Mouse (Mus musculus) adrenal gland, adult 18-20 months (tissue): ENCODE measurements at regions not wholly inside any gene's neighbourhood (a gene's known extent, or its start where the extent isn't known, plus 50 kb on each side); places are given as distances from the start of the nearest gene placed in this dataset.

Source experiments
- DNase-seq, 2 experiments: peaks; one replicate each; pipeline ENCODE4 v3.0.0; 2021 to 2022; ENCODE audit warnings: low spot score in 2 of 2

DNA sequence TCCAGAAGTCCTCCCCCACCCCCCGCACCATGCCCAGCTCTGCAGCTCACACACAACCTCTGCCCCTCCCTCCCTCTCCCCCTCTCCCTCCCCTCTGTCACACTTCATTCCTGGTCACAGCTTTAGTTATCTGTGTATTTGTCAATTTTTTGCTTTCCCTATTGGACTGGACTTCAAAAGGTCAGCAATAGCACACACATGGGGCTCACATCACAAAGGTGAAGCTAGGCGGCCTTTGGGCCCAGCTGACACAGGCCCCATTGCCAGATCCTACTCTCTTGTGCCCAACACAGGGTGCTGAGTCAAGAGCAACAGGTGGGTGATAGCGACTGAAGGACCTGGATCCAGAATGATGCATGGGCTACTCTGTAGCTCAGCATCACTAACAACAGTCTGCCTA lies 149.0 kb upstream of the Nectin1 start:
- DNase-seq = no peak

DNA sequence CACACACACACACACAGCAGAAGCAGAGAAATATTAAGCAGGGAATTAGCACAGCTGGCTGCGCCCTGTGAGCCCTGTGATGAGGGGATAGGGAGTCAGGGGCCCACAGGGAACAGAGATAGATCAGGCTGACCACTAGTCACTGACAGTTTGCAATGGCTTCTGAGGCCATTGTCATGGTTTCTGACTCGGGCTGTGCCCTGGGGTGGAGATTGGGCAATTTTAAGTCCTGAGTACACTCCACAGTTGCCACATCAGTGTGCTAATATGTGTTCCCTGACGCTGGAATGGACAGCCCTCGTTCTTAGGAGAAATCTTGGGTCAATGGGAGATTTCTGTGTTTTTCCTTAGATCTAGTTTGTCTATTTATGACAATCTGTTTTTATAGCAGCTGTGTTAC lies 148.3 kb upstream of the Nectin1 start:
- DNase-seq = no peak

DNA sequence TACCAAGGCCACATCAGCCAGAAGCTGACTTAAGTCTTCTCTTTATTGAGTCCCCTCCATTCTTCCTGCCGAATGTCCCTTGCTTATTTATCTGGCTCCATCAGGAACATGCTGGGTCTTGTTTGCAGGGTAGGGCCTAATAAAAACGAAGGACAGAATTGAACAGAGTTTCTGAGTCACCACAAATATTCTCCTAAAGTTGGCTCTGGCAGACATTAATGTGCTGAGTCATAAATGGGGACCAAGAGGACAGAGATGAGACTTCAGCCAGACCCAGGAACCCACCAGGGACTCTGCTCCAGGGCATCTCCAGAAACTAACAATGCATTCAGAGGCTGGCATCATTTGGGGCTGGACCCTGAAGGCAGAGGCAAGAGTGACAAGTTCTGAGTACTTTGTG lies 143.4 kb upstream of the Nectin1 start:
- DNase-seq = no peak

DNA sequence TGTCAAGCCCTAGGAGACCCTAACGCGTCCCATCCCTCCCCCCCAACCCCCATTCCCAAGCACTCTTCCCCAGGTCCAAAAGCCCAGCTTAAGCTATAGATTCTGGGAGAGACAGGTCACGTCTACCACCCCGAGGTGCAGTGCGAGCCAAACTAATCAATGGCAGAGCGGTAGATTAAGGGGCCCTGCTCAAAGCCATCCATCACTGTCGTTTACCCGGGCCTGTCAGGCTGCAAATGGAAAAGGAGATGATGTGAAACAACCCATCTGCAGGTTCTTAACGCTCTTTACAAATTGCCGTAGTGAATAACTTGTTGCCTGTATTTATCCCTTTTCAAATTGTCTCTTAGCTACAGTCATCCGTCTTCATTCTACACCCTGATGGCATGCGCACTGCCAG lies 126.2 kb upstream of the Nectin1 start:
- no peak for DNase-seq

DNA sequence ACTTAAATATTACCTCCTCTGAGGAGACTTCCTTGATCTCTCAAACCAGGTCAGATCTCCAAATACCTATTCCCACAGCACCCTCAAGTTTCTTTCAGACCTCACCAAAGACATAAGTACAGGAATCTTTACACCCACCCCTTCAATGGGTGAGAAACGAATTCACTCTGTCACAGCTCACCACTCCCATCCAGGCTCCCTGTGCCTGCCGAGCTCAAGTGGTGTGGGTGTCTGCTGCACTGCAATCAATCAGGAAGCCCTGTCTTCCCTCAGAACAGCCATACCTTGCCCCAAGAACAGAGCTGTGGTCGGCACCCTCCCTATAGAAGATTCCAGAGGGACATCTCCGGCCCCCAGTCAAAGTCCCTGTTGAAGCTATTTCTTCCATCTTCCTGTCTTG lies 116.2 kb upstream of the Nectin1 start:
- DNase-seq = no peak

DNA sequence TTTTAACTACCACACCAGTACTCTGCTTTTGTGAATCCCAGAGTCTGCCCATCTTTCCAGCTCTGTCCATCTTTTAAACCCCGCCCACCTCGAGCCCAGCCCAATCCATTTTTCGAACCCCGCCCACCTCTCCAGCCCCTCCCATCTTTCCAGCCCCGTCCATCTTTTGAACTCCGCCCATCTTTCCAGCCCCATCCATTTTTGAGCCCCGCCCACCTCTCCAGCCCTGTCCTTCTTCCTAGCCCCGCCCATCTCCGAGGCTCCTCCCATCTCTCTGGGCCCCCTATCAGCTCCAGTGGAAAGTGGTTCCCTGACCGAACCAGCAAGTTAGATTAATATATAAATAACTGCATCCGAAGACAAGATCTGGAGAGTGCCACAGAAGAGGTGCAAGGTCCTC lies 115.0 kb upstream of the Nectin1 start:
- DNase-seq = no peak

DNA sequence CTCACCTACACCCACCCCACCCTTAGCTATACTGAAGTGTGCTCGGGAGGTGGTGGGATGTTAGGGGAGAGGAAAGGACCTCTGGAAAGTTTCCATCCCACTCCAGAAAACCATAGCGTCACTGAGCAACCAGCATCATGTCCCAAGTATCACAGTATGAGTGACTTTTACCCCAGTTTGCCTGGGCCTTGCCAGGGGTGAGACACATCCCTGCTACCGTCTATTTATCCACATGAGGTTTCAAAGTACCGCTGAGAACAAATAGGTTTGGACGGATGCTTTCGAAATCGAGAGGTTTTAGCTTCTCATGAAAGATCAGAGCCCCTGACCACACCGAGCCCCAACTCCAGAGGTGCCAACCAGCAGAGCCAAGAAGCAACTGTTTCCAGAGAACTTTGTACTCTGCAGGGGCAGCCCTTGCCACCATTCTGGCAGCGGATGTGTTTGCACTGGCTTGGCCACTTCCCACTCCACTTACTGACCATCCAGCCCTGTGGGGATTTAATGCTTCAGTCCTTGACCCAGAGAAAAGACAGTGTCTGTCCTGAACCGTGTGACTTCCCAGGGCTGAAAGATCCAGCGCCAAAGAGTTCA lies 107.3 kb upstream of the Nectin1 start:
- DNase-seq = no peak

DNA sequence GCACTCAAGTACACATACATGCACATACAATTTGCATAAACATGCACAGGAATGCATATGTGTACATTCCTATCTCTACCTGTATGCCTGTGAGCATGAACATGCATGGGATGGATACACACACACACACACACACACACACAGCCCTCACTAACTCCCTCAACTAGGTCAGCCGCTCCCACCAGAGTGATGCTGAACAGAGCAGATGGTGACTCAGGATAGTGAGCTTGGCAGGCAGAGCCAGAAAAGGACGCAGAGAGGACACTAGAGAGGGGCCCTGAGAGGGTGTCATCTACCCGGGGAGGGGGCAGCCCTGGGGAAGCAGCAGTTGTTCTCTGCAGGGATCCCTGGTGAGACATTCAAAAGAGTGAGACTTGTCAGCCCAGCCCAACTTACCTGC lies 85.6 kb upstream of the Nectin1 start:
- no peak for DNase-seq

DNA sequence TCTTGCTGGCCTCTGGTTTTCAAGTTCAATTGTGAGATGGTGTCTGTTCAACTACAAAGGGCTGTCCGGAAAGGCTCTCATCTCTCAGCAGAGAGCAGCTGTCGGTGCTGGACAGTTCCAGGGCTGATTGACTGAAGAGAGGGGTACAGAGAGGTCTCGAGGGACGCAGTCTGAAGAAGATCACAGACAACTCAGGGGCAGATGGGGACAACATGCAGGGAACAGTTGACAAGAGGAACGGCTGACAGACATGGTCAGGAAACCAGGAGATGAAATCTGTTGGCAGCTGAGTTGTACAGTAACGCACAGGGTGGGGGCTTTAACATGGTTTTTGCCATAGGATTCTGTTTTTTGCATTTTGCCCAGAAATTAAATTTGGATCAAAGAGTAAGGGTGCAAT lies 84.5 kb upstream of the Nectin1 start:
- no peak for DNase-seq

DNA sequence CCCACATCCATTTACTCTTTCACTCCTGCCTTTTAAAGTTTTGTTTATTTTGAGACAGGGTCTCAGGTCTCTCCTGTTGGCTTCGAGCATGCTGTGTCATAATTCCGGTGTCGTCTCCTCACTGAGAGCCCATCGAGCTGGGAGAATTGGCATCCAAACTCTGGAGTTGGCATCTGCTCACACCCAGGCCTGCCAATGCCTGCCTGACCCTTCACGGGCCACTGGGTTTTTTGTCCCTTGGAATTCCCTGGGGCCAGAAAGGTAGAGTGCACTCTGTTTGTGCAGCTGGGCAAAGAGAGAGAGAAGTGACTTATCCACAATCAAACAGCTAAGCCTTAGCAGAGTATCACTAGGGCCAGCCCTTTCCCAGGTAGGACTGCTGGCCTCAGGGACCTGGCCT lies 83.6 kb upstream of the Nectin1 start:
- DNase-seq = no peak

DNA sequence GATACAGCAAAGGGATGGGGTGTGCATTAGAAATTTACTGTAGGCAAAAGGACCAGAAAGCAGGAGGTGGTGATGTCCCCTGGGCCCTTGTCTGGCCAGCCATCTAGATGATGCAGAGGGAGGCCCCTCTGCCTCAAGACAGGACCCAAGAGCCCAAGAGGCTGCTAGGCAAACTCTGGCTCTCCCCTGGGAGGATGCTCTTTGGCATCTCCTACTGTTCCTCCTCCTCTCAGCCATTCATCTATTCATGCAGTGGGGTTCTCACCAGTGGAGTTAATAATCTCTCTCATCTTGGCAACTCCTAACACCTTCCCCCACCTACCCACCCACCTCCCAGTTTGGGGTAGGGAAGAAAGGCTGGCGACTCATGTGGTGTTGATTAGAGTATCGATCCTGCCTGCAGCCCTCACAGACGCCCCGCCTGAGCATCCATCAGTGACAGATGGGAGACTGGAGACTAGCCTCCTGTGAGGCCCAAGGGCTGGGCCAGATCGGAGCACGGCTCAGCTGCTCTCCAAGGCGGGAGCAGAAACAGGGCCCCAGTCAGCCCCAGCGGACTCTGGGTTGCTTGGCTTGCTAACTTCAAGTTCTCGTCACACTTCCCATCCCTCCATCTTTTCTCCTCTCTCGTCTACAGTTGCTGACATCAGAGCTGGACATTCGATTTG lies 82.8 kb upstream of the Nectin1 start:
- DNase-seq = no peak

DNA sequence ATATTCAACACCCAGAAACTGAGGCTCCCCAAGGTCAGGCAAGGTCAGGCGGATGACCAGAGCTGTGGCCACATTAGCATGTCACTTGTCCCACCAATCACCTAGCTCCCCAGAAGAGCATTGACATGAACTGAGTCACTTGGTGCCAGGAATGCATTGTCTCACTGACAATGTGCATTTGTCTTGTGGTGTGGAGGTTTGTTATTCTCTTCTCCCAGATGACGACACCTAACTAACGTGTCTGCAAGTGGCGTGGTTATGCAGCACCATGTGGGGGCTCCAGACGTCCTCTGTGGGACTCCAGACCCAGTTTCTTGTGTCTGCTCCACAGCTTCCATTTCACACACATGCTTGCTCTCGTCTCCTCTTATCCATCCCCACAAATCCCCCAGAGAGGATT lies 82.1 kb upstream of the Nectin1 start:
- no peak for DNase-seq

DNA sequence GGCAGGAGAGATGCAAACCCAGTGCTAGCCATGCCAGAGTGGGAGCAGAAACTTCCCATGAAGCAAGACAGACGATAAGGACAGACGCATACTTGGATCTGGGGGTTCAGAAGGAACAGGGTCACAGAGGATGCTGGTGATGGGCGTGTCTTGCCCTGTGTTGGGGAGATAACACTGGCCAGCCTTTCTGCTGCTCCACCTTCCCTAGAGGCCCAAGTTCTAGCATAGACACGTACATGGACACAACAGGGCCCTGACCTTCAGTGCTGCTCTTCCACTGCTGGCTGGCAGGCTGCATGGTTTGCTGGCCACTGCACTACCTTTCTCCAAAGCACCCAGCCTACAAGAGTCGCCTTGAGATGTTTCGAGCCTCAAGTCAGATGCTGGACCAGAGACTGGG lies 76.4 kb upstream of the Nectin1 start:
- no peak for DNase-seq

DNA sequence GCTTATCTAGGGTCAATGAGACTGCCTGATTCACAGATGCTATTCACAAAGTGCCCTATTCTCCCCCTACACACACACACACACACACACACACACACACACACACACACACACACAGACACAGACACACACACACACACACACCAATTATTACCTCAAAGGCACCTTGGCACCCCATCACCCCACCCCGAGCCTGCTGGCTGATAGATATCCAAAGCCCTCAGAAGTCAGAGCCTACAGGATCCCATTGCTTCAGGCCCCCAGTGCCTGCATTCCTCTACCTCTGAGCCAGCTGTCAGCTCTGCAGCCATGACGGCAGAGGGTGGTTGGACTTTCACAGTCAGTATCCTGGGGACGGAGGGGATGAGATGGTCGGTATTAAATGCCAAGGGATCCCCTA lies 75.8 kb upstream of the Nectin1 start:
- no peak for DNase-seq

DNA sequence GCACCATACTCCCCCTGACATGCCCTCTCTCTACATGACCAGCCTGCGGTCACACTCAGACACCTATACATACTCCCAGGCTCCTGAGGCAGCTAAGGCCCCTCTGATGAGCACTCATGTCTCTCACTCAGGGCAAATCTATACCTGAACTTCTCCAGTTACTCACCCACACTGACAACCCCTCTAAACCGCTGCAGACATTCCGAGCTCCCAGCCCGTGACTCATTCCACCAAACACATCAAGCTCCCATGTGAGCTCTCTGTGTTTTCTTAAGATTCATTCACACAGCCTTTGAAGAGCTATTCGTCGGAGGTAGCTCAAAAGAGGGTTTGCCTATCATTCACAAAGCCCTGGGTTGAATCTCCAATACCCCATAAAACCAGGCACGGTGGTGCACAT lies 75.1 kb upstream of the Nectin1 start:
- no peak for DNase-seq

DNA sequence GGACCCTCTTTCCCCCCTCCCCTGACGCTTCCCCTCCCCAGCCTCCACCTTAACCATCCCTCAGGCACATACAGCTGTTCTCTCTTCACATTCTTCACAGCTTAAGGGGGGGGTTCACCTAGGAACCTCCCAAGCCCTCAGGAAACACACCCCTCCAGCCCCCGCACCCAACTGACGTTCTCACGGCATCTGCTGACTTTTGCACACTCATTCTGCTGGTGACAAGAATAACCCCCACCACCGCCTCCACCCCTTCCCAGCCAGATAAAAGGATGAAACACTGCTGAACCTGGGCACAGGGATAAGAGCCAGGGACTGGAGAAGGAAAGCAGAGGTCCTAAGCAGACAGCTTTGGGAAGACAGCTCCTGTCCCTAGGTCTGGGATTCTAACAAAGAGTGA lies 73.2 kb upstream of the Nectin1 start:
- no peak for DNase-seq

DNA sequence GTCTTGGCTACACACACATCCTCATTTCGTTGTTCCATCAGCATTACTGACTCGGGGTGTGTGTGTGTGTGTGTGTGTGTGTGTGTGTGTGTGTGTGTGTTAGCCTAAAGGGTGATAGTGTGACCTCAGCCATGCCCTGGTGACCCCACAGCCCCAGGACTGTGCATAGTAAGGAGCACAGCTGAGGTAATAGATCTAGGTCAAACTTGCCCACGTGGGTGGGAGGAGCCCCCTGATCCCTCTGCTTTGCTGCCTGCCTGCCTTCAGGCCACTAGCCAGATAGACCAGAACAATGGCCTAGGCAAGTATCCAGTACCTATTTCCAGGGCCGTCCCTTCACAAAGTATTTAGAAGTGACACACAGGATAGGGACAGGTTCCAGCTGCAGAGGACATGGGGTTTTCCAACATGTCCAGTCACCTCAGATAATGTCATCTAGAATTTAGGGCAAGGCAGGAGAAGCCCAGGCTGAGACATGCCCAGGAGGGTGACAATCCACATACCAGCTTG lies 70.6 kb upstream of the Nectin1 start:
- no peak for DNase-seq

DNA sequence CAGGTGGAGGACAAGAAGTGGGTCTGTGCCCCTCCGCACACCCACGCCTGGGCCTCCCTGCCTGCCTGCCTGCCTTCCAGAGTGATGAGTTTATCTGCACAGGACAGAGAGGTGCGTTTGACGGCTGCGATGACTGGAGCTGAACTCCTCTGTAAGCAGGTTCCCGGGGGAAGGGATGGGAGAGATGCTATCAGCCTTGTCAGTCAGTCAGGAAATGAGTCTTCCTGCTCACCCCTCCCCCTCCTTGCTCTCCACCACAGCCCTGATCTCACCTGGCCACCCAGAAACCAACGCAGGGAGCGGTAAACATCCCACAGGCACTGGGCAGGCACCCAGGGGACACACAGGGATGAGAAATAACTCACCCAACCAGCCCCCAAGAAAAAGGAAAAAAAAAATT lies 69.5 kb upstream of the Nectin1 start:
- DNase-seq = no peak

DNA sequence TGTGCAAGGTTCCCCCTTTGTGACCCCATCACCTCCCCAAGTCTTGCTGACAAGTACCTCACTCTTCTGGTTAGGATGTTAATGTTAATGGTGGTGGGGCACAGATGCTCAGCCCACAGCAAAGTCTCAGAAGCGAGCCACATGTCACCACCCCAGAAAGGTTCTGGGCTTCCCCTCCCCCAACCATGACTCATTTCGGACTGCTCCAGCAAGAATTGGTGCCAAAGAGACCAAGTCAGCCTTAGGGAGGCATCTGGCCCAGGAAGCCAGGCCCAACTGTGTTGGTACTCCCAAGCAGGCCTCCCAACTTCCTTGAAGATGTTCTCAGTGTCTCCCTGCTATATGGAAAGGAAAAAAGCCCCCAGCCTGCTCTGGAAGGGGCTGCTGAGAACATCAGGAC lies 67.8 kb upstream of the Nectin1 start:
- no peak for DNase-seq

DNA sequence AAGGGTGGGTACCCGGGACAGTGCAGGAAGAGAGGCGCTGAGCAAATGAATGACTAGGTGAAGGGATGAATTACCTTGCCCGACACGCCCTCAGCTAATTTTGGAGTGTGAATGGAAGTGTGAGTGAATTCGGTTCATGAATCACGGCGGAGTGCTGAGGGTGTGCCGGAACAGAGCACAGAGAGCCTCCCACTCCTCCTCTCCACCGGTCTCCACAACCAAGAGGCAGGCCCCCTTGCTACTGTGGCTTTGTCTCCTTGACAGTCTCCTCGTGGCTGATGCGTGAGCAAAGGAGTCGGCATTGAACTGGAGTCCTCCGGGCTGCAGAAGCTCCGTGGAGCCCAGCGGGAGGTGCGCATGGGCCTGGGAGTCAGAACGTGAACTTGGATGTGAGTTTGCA lies 64.5 kb upstream of the Nectin1 start:
- no peak for DNase-seq

DNA sequence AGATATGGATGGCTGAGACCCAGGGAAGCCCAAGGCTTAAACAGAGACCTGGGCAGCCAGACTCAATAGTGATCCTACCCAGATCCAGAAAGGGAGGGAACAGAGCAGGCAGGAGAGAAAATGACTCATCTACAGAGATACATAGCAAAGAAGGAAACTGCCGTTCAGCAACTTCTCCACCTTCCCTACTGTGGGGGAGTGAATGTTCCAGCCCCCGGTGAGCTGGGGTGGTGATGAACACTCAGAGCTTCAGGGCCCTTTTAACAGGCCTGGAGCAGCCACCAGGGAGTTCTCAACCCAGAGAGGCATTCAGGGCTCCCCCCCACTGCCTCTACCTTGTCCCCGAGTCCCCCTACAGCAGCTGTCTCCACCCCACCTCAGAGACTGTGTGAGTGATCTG lies 62.5 kb upstream of the Nectin1 start:
- DNase-seq = no peak

DNA sequence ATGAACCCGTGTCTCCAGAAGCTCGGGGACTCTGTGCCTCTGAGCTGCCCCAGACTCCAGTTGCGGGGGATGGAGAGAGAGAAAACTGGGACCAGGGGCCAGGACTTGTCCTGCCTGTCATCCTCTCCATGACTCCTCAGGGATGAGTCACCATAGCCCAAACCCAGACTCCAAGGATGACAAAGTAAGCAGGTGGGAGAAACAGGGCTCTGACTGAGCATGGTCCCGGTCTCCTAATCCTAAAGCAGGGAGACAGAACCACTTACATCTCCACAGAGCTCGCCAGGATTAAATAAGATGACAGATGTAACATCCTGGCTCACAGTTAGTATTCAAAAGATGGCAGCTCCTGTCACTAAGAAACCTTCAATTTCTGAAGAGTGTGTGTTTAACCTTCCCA lies 61.7 kb upstream of the Nectin1 start:
- no peak for DNase-seq

DNA sequence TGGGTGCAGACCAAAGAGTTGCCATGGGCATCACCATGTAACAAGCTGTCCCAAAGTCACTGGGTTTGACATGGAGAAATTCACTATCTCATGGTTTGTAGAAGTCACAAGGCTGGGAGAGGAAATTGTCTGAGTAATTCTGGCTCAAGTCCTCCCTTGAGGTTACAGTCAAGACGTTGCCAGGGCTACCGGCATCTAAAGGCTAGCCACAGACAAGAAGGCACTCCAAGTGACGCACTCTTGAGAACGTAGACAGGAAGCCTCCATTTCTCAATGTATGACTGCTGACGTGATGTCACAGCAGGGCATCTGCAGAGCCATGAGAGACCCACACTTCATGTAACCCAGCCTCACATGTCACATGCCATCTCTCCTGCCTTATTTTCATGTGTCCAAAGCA lies 59.2 kb upstream of the Nectin1 start:
- DNase-seq = no peak
